Mouse (Mus musculus): ENCODE data around the gene Olfr1507. TPM values are rescaled to one million over a fixed set of nuclear protein-coding genes. Genes with fewer than 3 reads are reported as not detected.

Olfr1507 gene
- total RNA-seq (2014; fragmentation: Nextera tagmentation) = not detected in 2 replicates
- total RNA-seq (2017) = not detected in 2 replicates

DNA sequence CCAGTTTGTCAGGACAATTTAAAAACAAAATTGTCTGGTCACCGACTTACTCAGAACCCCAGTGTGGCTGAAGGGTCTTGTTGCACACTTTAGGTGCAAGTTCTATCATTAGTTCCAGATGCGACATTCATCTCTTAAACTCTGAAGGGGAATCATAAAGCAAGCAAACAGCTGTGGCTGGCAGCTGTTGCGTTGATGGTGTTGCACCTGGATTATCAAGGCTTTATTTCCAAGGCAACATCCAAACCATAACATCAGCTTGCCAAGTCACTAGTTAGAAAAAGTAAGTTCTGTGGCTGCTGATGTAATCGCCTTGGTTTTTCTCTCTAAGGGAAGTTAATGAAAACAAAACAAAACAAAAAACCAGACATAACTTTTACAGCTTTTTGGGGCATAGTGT is at the start of gene Olfr1507:
Gene Olfr1507 (minus strand): TSS at position 234 of the 400 bp plus-strand sequence.
- no peak for ATAC-seq (replicated peaks; ENCODE audit: poor library complexity, severe bottlenecking)

GRCm38 (mm10) chr14:52533336-52533735 is 37.8 kb upstream of the Olfr1507 start:
- no peak for ATAC-seq (replicated peaks; ENCODE audit: poor library complexity, severe bottlenecking)

- no peak for ATAC-seq (replicated peaks; ENCODE audit: poor library complexity, severe bottlenecking)
Measured at GRCm38 (mm10) chr14:52524952-52525351, 29.4 kb upstream of the Olfr1507 start.

DNA sequence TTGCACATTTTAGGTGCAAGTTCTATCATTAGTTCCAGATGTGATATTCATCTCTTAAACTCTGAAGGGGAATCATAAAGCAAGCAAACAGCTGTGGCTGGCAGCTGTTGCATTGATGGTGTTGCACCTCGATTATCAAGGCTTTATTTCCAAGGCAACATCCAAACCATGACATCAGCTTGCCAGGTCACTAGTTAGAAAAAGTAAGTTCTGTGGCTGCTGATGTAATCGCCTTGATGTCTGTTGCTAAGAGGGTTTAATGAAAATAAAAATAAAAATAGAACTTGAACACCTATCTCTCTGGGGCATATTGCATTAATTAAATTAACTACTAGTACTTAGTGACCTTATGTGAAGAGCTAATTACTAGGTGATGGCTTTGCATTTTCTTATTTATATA is 28.2 kb downstream of the Olfr1507 start, which contains the start of gene Olfr1508:
Gene Olfr1508 (minus strand): TSS at position 101 of the 400 bp plus-strand sequence.
- no peak for ATAC-seq (replicated peaks; ENCODE audit: poor library complexity, severe bottlenecking)

- ATAC-seq (replicated peaks; ENCODE audit: poor library complexity, severe bottlenecking) = no peak
Measured at GRCm38 (mm10) chr14:52465738-52466137, 29.8 kb downstream of the Olfr1507 start.

- peak; percentile 55 for ATAC-seq (replicated peaks; ENCODE audit: poor library complexity, severe bottlenecking)
Measured at GRCm38 (mm10) chr14:52461928-52462327, 33.6 kb downstream of the Olfr1507 start.

GRCm38 (mm10) chr14:52451138-52451537 is 44.4 kb downstream of the Olfr1507 start:
- peak; percentile 99 for ATAC-seq (replicated peaks; ENCODE audit: poor library complexity, severe bottlenecking)

GRCm38 (mm10) chr14:52442690-52443089 is 52.9 kb downstream of the Olfr1507 start, which contains the start of gene Olfr1509:
Gene Olfr1509, plus strand, starts transcription at chr14:52442990.
- ATAC-seq (replicated peaks; ENCODE audit: poor library complexity, severe bottlenecking) = no peak

Other genes starting within 250 kb of the Olfr1507 start
- gene Chd8, start 238.0 kb downstream of the Olfr1507 start, total RNA-seq (2014; fragmentation: Nextera tagmentation) = 71.1 and 96.4 TPM in 2 replicates
- gene Chd8, start 238.0 kb downstream of the Olfr1507 start, total RNA-seq (2017) = 60.1 and 63.5 TPM in 2 replicates
- gene Tox4, start 216.6 kb downstream of the Olfr1507 start, total RNA-seq (2014; fragmentation: Nextera tagmentation) = 44.1 and 47.1 TPM in 2 replicates
- gene Tox4, start 216.6 kb downstream of the Olfr1507 start, total RNA-seq (2017) = 43.1 and 45.9 TPM in 2 replicates
- gene Rab2b, start 216.2 kb downstream of the Olfr1507 start, total RNA-seq (2014; fragmentation: Nextera tagmentation) = 10.5 and 21.9 TPM in 2 replicates
- gene Rab2b, start 216.2 kb downstream of the Olfr1507 start, total RNA-seq (2017) = 4.1 and 8.7 TPM in 2 replicates
- gene Mettl3, start 190.6 kb downstream of the Olfr1507 start, total RNA-seq (2014; fragmentation: Nextera tagmentation) = 47.6 and 54.5 TPM in 2 replicates
- gene Mettl3, start 190.6 kb downstream of the Olfr1507 start, total RNA-seq (2017) = 33.6 and 33.7 TPM in 2 replicates
- gene Sall2, start 167.0 kb downstream of the Olfr1507 start, total RNA-seq (2014; fragmentation: Nextera tagmentation) = 0.45 TPM in 1 of 2 replicates, not detected in the other
- 0.39 and 0.46 TPM in 2 replicates for gene Sall2, start 167.0 kb downstream of the Olfr1507 start, total RNA-seq (2017)
- not detected in 2 replicates for gene Olfr1513, start 139.3 kb downstream of the Olfr1507 start, total RNA-seq (2014; fragmentation: Nextera tagmentation)
- not detected in 2 replicates for gene Olfr1513, start 139.3 kb downstream of the Olfr1507 start, total RNA-seq (2017)
- not detected in 2 replicates for gene Olfr1512, start 116.6 kb downstream of the Olfr1507 start, total RNA-seq (2014; fragmentation: Nextera tagmentation)
- gene Olfr1512, start 116.6 kb downstream of the Olfr1507 start, total RNA-seq (2017) = not detected in 2 replicates
- not detected in 2 replicates for gene Olfr1511, start 98.4 kb downstream of the Olfr1507 start, total RNA-seq (2014; fragmentation: Nextera tagmentation)
- not detected in 2 replicates for gene Olfr1511, start 98.4 kb downstream of the Olfr1507 start, total RNA-seq (2017)
- gene Olfr1510, start 81.4 kb downstream of the Olfr1507 start, total RNA-seq (2014; fragmentation: Nextera tagmentation) = not detected in 2 replicates
- gene Olfr1510, start 81.4 kb downstream of the Olfr1507 start, total RNA-seq (2017) = not detected in 2 replicates
- not detected in 2 replicates for gene Olfr1509, start 52.8 kb downstream of the Olfr1507 start, total RNA-seq (2014; fragmentation: Nextera tagmentation)
- not detected in 2 replicates for gene Olfr1509, start 52.8 kb downstream of the Olfr1507 start, total RNA-seq (2017)
- not detected in 2 replicates for gene Olfr1508, start 28.3 kb downstream of the Olfr1507 start, total RNA-seq (2014; fragmentation: Nextera tagmentation)
- gene Olfr1508, start 28.3 kb downstream of the Olfr1507 start, total RNA-seq (2017) = not detected in 2 replicates

Data from granulocyte monocyte progenitor cell, adult 5-6 weeks (primary cell).